Mouse (Mus musculus): ENCODE data around the gene Il9. TPM values are rescaled to one million over a fixed set of nuclear protein-coding genes. Genes with fewer than 3 reads are reported as not detected.

Il9 gene
- total and polyA plus RNA-seq, 3 experiments: not detected

- no peak overlapping the region for H3K27ac ChIP-seq (ENCODE audit: control insufficient read depth, low read depth, low read length)
- no peaks in the 10 kb centered on the region for H3K36me3 ChIP-seq (ENCODE audit: control insufficient read depth in 1 of 2, insufficient read depth in 2 of 2, low read length in 2 of 2)
- TF ChIP-seq MAFK (IDR thresholded peaks at IDR 0.05; ENCODE audit: borderline replicate concordance, low read depth, low read length): no peak
- no peak for TF ChIP-seq ZMIZ1 (IDR thresholded peaks at IDR 0.05; ENCODE audit: low read depth, low read length)
- TF ChIP-seq CHD2 (IDR thresholded peaks at IDR 0.05; ENCODE audit: low read length): no peak
- no peak for TF ChIP-seq UBTF (IDR thresholded peaks at IDR 0.05; ENCODE audit: borderline replicate concordance, insufficient read depth, low read depth, low read length)
- no peak for TF ChIP-seq ELF1 (IDR thresholded peaks at IDR 0.05; ENCODE audit: low read depth, low read length)
- TF ChIP-seq MAX (IDR thresholded peaks at IDR 0.05; ENCODE audit: low read length): no peak
- no peak for TF ChIP-seq MYC (IDR thresholded peaks at IDR 0.05; ENCODE audit: low read depth, low read length)
- no peak for TF ChIP-seq POLR2AphosphoS2 (IDR thresholded peaks at IDR 0.05; ENCODE audit: low read length)
- no peak for TF ChIP-seq SMC3 (IDR thresholded peaks at IDR 0.05; ENCODE audit: low read depth, low read length)
- TF ChIP-seq MXI1 (IDR thresholded peaks at IDR 0.05; ENCODE audit: low read depth, low read length): no peak
- TF ChIP-seq TCF12 (IDR thresholded peaks at IDR 0.05; ENCODE audit: low read depth, low read length): no peak
- no peaks in the 10 kb centered on the region for H3K79me2 ChIP-seq (ENCODE audit: control insufficient read depth, insufficient read depth, low read length, poor library complexity)
- H3K9ac ChIP-seq (ENCODE audit: control insufficient read depth, low read depth, low read length, poor library complexity, severe bottlenecking): no peak overlapping the region
- no peaks in the 10 kb centered on the region for H3K4me1 ChIP-seq (ENCODE audit: control insufficient read depth in 1 of 2, insufficient read depth in 2 of 2, low read length in 2 of 2)
- no peaks in the 10 kb centered on the region for H3K9me3 ChIP-seq (replicated peaks; ENCODE audit: insufficient read depth, low read length)
- DNase-seq (ENCODE audit: low read depth, low spot score): no peak
- H3K27me3 ChIP-seq (ENCODE audit: control insufficient read depth in 1 of 2, insufficient read depth in 2 of 2, low read length in 2 of 2): no peaks in the 10 kb centered on the region
- no peak overlapping the region for H3K4me3 ChIP-seq (ENCODE audit: control insufficient read depth in 1 of 2, insufficient read depth in 1 of 2, low read depth in 2 of 2, low read length in 2 of 2)
These were observed 24.0 kb downstream of the Il9 start for GRCm38 (mm10) chr13:56458001-56458400.

- TF ChIP-seq ELF1 (IDR thresholded peaks at IDR 0.05; ENCODE audit: low read depth, low read length) (no peak), RCOR1 (IDR thresholded peaks at IDR 0.05; ENCODE audit: low read depth, low read length) (no peak), BHLHE40 (IDR thresholded peaks at IDR 0.05; ENCODE audit: borderline replicate concordance, low read depth, low read length) (no peak), EP300 (IDR thresholded peaks at IDR 0.05; ENCODE audit: low read depth in 1 of 2, low read length in 2 of 2) (no peak), TAL1 (IDR thresholded peaks at IDR 0.05; ENCODE audit: low read length) (no peak), GATA1 (IDR thresholded peaks at IDR 0.05; ENCODE audit: low read depth, low read length) (no peak), HCFC1 (IDR thresholded peaks at IDR 0.05; ENCODE audit: low read depth, low read length) (no peak), KAT2A (conservative IDR thresholded peaks at IDR 0.05; ENCODE audit: low read depth, low read length) (no peak), MXI1 (IDR thresholded peaks at IDR 0.05; ENCODE audit: low read depth, low read length) (no peak), JUND (IDR thresholded peaks at IDR 0.05; ENCODE audit: low read depth, low read length) (no peak), USF1 (IDR thresholded peaks at IDR 0.05; ENCODE audit: low read depth, low read length) (no peak), SIN3A (IDR thresholded peaks at IDR 0.05; ENCODE audit: low read length) (no peak), POLR2AphosphoS2 (IDR thresholded peaks at IDR 0.05; ENCODE audit: low read length) (no peak)
These were observed 32.0 kb downstream of the Il9 start for GRCm38 (mm10) chr13:56450035-56450434.

More at GRCm38 (mm10) chr13:56450035-56450434, 32.0 kb downstream of the Il9 start:
- Histone ChIP-seq H3K9me3 (replicated peaks; ENCODE audit: insufficient read depth, low read length) (no peaks in the 10 kb centered on the region), H3K79me2 (ENCODE audit: control insufficient read depth, insufficient read depth, low read length, poor library complexity) (no peaks in the 10 kb centered on the region), H3K4me3 (ENCODE audit: control insufficient read depth in 1 of 2, insufficient read depth in 1 of 2, low read depth in 2 of 2, low read length in 2 of 2) (no peak overlapping the region), H3K27ac (ENCODE audit: control insufficient read depth, low read depth, low read length) (no peak overlapping the region), H3K36me3 (ENCODE audit: control insufficient read depth in 1 of 2, insufficient read depth in 2 of 2, low read length in 2 of 2) (no peaks in the 10 kb centered on the region), H3K9ac (ENCODE audit: control insufficient read depth, low read depth, low read length, poor library complexity, severe bottlenecking) (no peak overlapping the region), H3K4me1 (ENCODE audit: control insufficient read depth in 1 of 2, insufficient read depth in 2 of 2, low read length in 2 of 2) (no peaks in the 10 kb centered on the region), H3K27me3 (ENCODE audit: control insufficient read depth in 1 of 2, insufficient read depth in 2 of 2, low read length in 2 of 2) (no peaks in the 10 kb centered on the region)
- DNase-seq (ENCODE audit: low read depth, low spot score): no peak

Measured in MEL (cell line).